Mouse (Mus musculus) stomach, postnatal 0 days (tissue): ENCODE data around the gene 6430571L13Rik.

Experiments
- CTCF ChIP-seq: IDR thresholded peaks from 2 replicates; pipeline ENCODE4 v1.5.1; 2016; ENCODE audit warnings: antibody characterized with exemption, low read depth, mild to moderate bottlenecking, moderate library complexity
- EP300 ChIP-seq: optimal IDR thresholded peaks from 2 replicates; pipeline ENCODE3; 2016; ENCODE audit warnings: antibody characterized with exemption

GRCm38 (mm10) chr9:107396397-107396796 is 56.0 kb downstream of the 6430571L13Rik start:
- TF ChIP-seq CTCF (no peak; the same call in 1 of the 2 replicates), EP300 (no peak)
